Mouse (Mus musculus): ENCODE measurements around the gene Serf1. TPM values are rescaled to one million over a fixed set of nuclear protein-coding genes. Genes with fewer than 3 reads are reported as not detected.
"Not testable (repeated sequence)": the region's sequence is repeated elsewhere in the genome, so short reads cannot be mapped to it uniquely, and the experiment has no call there.

The Serf1 gene
- total RNA-seq (2021): 10 to 100 TPM; 20.8 to 28.8 TPM

DNA sequence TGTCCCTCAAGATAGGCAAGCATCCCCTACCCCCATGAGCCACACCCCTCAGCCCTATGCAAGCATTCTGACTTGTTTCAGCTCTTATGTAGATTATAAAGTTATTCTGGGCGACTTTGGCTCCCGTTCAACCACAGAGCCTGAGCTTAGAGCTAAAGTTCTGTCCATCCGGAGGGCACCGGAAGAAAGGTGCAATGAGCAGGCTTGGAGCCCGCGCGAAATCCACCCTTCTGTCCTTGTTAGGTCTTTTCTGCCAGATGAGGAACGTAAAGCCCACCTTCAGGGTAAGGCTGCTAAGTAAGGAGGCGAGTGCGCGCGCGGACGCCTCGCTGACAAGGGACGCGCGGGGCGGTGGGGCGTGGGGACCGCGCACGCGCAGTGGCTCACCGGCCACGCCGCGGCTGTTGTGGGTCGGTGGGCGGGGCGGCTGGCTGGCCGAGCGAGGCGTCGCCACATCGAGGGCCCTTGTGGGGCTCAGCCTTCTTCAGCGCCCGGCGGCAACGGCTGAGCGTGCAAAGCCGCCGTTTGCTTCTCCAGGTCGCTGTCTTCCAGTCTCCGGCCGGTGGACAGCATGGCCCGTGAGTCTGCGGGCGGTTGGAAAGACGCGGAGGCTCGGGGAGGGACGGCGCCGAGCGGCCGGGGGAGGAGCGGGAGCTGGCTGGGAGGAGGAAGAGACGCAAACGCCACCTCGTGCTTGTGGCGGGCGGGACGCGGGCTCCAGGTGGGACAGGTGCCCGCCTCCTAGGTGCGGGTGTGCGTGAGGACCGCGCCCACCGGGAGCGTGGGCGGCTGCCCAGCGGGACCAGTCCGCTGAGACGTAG lies at the start of gene Serf1:
Gene Serf1, plus strand, starts transcription at position 361 of the 821 bp plus-strand sequence.
- DNase-seq: peak; percentile 86

DNA sequence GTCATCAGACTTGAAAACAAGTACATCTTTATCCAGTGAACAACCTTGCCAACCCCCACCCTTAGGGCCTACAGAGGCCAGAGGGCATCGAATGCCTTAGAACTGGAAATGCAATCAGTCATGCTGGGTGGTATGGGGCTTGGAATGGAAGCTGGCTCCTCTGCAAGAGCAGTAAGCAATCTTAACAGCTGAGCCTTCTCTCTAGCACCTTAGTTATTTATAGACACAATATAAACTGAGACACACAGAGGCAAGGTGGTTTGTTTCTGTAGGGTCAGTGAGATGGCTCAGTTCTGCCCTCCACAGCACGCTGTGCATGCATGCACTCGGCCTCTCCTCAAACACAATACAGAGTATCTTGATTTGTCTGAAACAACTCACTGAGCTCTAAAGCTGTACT lies 43.9 kb upstream of the Serf1 start:
- DNase-seq: no peak

DNA sequence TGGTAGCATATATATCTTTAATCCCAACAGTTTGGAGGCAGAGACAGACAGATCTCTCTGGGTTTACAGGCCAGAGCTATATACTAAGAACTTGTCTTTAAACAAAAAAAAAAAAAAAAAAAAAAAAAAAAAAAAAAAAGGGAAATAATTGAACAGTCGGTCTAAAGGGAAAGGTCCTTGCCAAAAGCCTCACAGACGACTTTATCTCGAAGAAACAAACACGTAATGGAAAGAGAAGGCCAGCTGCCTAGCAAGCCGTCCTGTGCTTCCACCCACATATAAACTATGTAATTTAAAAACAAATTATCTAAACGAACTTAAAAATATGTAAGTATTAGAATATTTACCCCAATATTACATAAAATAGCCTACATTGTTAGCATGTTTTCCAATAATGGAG lies 40.0 kb upstream of the Serf1 start:
- no peak for DNase-seq

DNA sequence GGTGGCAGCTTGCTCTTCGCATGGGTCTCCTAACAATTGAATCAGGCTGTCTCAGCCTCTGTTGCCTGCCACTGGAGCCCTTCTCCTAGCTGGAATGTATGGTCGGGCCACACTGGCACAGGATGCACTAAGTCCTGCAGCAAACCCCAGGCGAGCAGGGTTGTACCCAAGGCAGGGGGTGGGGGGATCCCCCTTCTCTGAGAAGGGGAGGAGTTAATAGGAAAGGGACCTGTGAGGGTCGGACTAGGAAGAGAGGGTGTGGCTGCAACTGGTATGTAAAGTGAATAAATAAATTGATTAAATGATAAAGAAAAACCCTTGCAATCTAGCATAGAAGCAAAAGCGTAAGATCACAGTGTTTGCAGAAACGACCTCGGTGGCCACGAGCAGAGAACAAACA lies 36.3 kb upstream of the Serf1 start:
- DNase-seq: no peak

DNA sequence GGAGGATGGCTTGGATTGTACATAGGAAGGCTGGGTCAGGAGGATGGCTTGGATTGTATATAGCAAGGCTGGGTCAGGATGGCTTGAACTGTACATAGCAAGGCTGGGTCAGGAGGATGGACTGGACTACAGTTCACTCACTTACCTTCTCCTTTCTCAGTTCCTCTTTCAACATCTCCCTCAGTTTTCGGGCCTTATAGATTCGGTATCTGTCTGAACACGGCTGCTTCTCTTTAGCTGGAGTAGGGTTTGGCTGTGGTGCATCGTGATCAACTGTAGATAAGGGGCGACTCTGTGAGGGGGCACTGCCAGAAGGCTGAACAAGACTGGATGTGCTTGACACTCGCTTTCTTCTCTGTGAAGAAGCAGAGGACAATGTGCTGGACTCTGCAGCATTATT lies 9.0 kb upstream of the Serf1 start:
- no peak for DNase-seq

DNA sequence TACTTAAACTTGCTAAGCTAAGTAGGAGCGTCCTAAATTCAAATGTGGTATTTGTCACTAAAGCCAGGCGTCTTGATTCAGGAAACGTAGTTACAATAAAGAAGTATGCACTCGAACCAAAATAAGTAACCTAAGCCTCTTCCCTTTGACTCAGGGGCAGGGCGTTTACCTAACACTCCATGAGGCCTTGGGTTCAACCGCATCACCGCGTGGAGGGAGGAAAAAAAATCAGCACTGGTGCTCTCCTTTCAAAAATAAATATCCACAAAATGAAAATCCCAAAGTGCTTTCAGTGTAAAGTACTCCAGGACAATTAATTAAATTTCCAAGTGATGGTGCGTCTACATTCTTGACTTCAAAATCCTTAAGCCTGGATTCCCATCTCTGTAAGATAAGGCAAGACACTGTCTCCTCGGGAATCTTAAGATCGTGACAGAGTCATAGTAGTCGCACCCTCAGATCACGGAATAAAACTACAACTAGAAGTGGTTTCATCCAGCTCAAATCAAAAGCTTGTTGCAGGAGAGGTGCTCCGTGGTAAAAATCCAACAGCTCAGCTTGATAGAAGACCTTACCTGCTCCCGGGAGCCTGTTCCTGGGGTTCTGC lies 4.7 kb upstream of the Serf1 start:
- no peak for DNase-seq

DNA sequence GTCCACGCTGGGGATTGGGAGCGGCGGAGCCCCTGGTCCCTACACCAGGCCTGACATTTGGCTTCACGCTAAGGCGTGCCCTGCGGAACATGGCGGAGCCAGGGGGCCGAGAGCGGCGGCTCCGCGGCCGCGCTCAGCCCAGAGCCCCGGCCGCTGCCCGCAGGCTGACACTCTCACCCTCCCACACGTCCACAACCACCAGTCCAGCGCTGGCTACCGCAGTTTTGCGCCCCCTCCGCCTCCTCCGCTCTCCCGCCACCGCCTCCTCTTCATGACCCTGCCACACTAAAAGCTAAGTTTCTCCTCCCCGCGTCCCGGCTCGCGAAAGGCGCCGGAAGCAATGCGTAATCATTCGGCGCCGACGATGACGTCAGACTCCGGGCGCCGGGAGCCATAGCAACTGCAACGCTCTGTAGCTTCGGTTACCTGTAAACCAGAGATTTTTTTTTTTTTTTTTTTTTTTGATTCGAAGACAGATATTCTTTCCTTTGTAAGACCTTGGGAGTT lies 4.0 kb upstream of the Serf1 start, which contains the start of gene Bdp1:
Gene Bdp1, minus strand, starts transcription at position 323 of the 507 bp plus-strand sequence.
- DNase-seq: peak; percentile 96

DNA sequence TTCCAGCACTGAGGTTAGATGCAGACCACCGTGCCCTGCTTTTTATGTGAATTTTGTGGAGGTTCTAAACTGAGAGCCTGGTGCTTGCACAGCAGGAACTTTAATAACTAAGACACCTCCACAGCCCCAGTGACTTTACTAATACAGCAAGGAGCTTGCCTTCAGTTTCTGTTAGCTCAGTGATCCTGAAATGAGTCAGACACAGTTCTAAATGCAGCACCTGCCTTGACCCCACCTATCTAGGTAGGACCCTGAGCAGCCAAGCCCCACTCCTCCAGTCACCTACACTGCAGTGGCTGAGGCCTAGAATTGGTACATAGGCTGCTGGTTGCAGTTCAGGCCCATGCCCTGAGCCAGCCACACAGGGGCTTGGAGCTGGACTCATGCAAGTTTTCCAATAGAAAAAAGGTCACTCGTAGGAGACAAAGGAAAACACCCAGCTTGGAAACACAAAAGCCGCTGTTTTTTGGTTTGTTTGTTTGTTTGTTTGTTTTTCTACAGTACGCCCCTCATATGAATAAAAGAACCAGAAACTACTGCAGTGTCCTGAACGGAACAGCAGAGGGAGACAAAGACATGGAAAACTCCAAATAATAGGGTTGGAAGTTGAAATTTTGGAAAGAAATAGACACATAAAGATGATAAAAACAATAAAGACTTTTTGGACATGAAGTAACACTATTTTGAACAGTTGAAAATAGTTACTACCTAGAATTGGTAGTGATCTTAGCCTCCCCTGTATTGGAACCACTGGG lies 4.6 kb downstream of the Serf1 start:
- no peak for DNase-seq

DNA sequence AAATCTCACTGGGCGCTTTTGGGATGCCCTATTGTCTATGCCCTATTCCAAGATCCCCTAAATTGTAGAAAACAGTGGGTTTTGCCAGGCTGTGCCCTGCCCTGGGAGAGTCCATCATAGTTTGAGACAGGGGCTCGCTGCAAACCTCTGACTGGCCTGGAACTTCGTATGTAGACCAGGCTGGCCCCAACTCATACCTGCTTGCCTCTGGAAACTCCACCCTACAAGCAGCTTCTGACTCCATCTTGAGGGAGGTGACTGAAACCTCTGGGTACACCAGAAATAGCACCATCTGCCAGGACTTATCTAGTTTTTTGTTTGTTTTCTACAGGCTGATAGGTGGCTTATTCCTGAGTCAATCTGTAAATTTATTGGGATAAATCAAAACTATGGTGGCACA lies 16.2 kb downstream of the Serf1 start:
- no peak for DNase-seq

DNA sequence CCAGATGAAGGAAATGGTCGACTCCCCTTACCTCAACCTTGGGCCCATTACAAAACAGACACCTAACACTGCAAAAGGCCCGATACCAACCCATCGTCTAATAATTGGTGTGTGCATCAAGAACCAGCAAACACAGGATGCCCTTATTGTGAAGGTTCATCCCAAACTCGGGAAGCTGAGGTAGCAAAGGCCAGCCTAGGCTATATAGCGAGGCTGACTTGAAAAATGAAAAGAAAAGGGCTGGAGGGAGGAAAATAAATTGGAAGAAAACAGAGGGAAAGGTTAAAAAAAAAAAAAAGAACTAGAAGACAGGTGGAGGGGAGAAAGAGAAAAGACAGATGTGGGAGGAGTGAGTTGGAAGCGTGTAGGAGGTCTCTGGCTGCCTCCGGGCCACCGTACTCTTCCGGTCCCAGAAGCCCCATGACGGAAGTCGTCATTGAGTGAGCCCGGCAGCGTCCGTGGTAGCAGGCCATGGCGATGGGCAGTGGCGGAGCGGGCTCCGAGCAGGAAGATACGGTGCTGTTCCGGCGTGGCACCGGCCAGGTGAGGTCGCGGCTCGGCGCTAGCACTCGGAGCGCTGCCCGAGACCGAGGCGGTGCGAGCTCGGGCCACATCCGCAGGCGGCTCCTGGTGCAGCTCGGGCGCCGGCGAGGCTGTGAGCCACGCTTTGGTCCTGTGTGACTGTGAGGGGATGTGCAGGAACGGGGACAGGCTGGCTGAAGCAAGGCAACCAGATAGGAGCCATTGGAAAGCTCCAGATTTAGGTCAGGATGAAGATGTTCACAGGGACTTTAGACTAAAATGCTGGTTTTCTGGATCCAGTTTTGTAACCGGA lies 16.8 kb downstream of the Serf1 start, which contains the start of gene Smn1:
Gene Smn1, plus strand, starts transcription at position 430 of the 835 bp plus-strand sequence.
- peak; percentile 91 for DNase-seq

DNA sequence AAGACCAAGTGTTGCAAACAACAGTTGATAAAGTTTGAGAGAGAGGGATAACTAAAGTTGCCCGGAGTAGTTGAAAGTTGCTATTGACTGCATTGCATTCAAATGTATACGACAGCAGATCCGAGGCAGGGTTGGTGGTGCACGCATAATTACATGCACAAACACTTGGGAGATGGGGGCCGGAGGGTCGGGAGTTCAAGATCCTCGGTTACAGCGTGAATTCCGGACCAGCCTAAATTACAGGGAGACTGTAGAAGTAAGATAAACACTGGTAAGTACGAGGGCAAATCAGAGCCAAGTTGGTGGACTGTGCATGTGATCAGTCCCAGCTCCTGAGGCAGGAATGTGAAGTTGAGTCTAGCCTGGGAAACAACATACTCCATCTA lies 17.4 kb downstream of the Serf1 start:
- no peak for DNase-seq

DNA sequence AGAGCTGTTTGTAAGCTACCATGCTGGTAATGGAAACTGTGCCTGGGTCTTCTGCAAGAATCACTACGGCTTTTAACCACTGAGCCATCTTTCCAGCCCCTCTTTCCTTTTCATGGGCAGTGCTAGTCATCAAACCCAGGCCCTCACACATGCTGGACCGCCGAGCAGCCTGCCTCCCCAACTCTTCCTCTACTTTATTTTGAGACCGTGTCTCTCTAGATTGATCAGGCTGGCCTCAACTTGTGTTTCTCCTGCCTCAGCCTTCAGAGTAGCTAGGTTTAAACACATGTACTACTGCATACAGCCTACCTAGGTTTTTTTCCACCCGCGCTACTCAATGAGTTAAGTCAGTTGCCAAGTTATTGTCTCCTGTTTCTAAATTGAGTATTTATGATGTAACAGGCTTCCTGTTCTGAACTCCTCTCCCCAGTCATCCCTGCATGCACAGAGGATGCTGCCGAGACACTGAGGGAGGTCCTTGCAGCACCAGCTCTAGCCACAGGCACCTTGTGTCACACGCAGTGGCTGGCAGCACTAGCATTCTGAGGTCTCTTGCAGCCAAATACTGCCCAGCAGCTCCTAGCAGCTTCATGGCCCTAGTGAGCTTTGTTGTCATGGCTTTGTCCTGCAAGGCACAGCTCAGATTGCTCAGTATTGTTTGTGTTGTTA lies 34.0 kb downstream of the Serf1 start:
- DNase-seq: no peak

DNA sequence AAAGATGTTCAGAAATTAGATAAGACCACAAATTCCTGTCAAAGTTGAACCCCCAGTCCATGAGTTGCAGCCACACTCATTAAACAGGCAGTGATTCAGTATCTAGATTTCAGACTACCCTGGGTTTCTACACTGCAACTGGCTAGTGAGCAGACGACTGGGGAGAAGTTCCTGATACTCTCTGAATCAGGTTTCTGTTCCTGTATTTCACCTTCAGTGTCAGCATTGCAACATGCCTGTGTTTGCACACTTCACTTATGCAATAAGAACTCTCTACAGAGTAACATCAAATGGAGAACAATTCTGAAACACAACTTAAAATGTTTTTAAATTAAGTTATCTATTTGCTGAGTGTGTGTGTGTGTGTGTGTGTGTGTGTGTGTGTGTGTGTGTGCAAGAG lies 44.8 kb downstream of the Serf1 start:
- DNase-seq: no peak

DNA sequence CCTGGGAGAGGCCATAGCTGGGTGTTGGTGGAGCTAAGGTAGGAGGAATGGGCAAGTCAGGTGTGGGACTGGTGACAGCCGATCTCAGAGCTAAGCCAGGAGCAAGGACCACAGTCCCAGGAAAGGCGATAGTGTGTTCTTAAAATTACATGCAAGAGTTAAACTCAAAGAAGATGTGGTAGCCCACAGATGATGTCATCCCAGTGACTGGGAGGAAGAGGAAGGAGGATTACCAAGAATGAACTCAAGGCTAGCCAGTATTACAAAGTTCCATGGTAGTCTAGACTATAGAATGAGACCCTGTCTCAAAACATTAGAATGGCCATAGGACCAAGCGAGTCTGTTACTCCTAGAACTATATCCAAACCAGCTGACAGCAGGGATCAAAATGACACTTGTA lies 48.8 kb downstream of the Serf1 start:
- DNase-seq: no peak

DNA sequence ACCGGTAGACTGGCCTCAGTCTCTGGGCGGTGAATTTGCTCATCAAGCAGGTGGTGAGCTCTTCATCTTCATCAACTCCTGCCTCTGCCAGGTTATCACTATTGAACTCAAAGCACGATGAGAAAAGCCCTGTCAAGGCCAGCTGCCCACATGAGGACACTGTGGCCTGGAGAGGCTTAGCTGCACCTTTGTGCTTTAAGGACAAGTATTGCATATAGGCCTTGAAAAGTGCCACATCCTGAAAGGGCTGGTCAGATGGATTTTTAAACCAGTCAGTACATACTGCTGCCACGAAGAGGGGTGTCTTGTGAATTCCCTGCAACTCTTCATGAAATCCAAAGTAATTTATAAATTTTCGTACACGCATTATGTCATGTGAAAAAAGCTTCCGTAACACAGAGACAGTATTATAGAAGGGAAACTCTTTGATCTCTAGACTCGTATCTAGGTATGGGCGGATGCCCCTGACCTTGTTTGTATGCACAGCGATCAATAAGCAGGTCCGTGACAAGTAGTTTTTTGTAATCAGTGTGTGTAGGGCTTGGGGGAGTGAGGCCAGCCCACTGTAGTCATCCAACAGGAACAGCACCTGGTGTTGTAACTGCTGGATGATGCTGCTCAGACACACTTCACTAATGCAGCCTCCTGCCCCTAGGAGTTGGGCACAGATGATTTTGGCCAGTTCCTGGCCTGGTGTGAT lies 53.5 kb downstream of the Serf1 start:
- not testable (repeated sequence) for DNase-seq

DNA sequence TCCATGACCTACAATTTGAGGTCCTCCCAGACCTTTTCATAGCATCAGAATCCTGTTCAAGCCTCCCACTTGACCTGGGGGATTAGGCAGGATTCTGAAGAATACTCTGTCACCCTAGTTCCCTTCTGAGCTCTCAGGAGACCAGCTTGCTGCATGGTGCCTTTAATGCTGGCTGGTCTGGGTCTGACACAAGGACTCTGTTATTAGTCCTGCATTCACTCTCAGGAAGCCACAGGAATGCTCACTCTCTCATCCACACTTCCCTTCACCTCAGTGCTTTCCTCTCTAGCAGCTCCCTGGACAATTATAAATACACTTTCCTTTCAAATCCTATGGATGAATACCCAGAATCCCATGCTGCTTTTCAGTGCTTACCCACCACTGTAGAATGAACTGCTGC lies 54.7 kb downstream of the Serf1 start:
- DNase-seq: not testable (repeated sequence)
